Mouse (Mus musculus) testis, adult 2 months (tissue): ENCODE data around the gene Ccdc157. TPM values are rescaled to one million over a fixed set of nuclear protein-coding genes. Genes with fewer than 3 reads are reported as not detected.

Experiments
- H3K27ac ChIP-seq: fragments of 200-500 bp; 2 replicates; pipeline ENCODE4 v1.5.1; 2012; ENCODE audit warnings: low read depth, low read length; ENCODE audit not compliant: control insufficient read depth, insufficient read depth
- H3K27me3 ChIP-seq: fragments of 200-500 bp; 2 replicates; pipeline ENCODE4 v1.6.1; 2012; ENCODE audit warnings: mild to moderate bottlenecking, low read length, moderate library complexity; ENCODE audit not compliant: control insufficient read depth, insufficient read depth
- H3K36me3 ChIP-seq: fragments of 200-500 bp; 2 replicates; pipeline ENCODE4 v1.6.1; 2012; ENCODE audit warnings: mild to moderate bottlenecking, low read length; ENCODE audit not compliant: control insufficient read depth, insufficient read depth
- H3K4me1 ChIP-seq: fragments of 200-500 bp; 2 replicates; pipeline ENCODE4 v1.6.1; 2012; ENCODE audit warnings: low read length; ENCODE audit not compliant: control insufficient read depth, insufficient read depth
- H3K4me3 ChIP-seq: fragments of 200-500 bp; 2 replicates; pipeline ENCODE4 v1.5.1; 2012; ENCODE audit warnings: low read depth, mild to moderate bottlenecking, low read length, moderate library complexity, mixed read lengths; ENCODE audit not compliant: control insufficient read depth
- CTCF ChIP-seq: fragments of 200-500 bp; IDR thresholded peaks from 2 replicates; pipeline ENCODE4 v1.5.1; 2012; ENCODE audit warnings: low read depth, mild to moderate bottlenecking, inconsistent platforms, low read length, moderate library complexity; ENCODE audit not compliant: control insufficient read depth, insufficient read depth, insufficient replicate concordance
- POLR2A ChIP-seq: fragments of 200-500 bp; IDR thresholded peaks from 2 replicates; pipeline ENCODE4 v1.6.1; 2012; ENCODE audit warnings: low read depth, mild to moderate bottlenecking, inconsistent platforms, low read length, moderate library complexity; ENCODE audit not compliant: control insufficient read depth
- polyA plus RNA-seq: library from polyadenylated mRNA; depleted of rRNA; stranded (reverse); fragments of >200 nt; gene quantifications from 2 replicates; pipeline ENCODE4 v1.2.3, GENCODE M21; 2012

Ccdc157 gene
- polyA plus RNA-seq, 1 experiment, result 48.8 TPM

DNA sequence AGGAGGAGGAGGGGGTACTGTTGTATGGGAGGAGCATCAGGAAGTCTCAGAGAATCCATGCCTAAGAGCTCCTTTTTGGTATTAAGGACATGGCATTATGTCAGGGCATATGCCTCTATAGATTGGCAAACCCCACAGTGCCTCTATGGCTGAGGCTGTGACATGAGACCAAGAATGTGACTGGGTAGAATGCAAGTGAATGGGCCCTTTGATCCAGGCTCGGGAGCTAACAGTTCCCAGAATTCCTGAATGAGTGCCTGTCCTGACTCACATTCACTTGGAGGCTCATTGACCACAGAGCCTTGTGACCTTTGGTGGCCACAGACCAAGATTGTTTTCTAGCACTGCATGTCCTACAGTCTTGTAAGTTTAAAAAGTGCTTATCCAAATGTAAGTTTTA lies 22.0 kb upstream of the Ccdc157 start:
- no peak overlapping the region for H3K4me3 ChIP-seq
- no peak for TF ChIP-seq CTCF
- no peak for TF ChIP-seq POLR2A
- no peak overlapping the region for H3K27ac ChIP-seq
- no peaks in the 10 kb centered on the region for H3K4me1 ChIP-seq
- H3K36me3 ChIP-seq, result peaks cover 2% of the 10 kb centered on the region
- H3K27me3 ChIP-seq, result no peaks in the 10 kb centered on the region

DNA sequence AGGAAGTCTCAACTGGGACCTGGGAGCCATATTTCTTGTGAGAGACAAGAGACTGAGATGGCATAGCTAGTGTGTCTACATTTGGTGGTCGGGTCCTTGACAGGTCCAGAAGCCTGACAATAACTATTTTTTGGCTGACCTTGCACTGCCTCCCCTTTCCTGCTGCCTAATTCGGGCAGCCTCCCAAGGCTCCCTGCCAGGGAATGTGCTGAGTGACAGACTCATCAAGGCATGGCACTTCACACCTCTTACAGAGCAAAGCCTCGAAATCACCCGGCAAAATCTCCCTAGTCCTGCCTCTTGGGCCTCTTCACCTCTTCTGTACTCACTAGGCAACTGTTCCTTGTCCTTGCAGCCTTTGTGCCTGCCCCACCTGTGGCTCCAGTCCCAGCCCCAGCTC lies 17.6 kb upstream of the Ccdc157 start:
- no peak for TF ChIP-seq CTCF
- no peak for TF ChIP-seq POLR2A
- Histone ChIP-seq H3K4me1 (no peaks in the 10 kb centered on the region), H3K4me3 (no peak overlapping the region), H3K27ac (no peak overlapping the region), H3K27me3 (no peaks in the 10 kb centered on the region), H3K36me3 (peaks cover 5% of the 10 kb centered on the region)

GRCm38 (mm10) chr11:4174586-4174985 lies 14.5 kb upstream of the Ccdc157 start:
- Histone ChIP-seq H3K4me1 (no peaks in the 10 kb centered on the region), H3K27ac (no peak overlapping the region), H3K4me3 (no peak overlapping the region), H3K27me3 (no peaks in the 10 kb centered on the region), H3K36me3 (peaks cover 5% of the 10 kb centered on the region)
- TF ChIP-seq CTCF (no peak), POLR2A (no peak)

GRCm38 (mm10) chr11:4166467-4167090 lies 6.5 kb upstream of the Ccdc157 start:
- H3K27ac ChIP-seq, result no peak overlapping the region
- no peaks in the 10 kb centered on the region for H3K4me1 ChIP-seq
- TF ChIP-seq POLR2A (no peak), CTCF (no peak)
- no peaks in the 10 kb centered on the region for H3K27me3 ChIP-seq
- H3K36me3 ChIP-seq, result peaks cover 2% of the 10 kb centered on the region
- H3K4me3 ChIP-seq, result no peak overlapping the region

DNA sequence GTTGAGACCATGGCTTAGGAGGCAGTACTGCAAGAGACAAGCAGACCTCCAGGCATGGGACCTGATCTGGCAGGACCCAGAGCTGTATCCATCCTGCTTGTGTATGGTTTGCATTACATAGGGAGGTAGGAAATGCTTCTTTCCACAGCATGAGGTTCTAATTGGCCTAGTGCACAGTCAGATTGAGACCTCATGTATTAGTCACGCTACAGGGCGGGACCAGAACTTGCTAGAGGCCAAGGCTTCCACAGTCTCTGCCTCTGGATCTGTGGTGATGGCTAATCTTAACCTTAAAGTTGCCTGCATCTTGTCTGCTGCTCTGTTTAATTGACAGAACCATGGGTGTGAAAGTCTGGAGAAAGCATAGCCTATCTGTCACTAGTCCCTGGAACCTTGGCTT lies 4.6 kb upstream of the Ccdc157 start:
- no peak overlapping the region for H3K27ac ChIP-seq
- TF ChIP-seq CTCF (no peak), POLR2A (no peak)
- no peaks in the 10 kb centered on the region for H3K27me3 ChIP-seq
- peaks cover 2% of the 10 kb centered on the region; the same call in 1 of the 2 replicates for H3K4me1 ChIP-seq
- no peak overlapping the region for H3K4me3 ChIP-seq
- peaks cover 2% of the 10 kb centered on the region for H3K36me3 ChIP-seq

DNA sequence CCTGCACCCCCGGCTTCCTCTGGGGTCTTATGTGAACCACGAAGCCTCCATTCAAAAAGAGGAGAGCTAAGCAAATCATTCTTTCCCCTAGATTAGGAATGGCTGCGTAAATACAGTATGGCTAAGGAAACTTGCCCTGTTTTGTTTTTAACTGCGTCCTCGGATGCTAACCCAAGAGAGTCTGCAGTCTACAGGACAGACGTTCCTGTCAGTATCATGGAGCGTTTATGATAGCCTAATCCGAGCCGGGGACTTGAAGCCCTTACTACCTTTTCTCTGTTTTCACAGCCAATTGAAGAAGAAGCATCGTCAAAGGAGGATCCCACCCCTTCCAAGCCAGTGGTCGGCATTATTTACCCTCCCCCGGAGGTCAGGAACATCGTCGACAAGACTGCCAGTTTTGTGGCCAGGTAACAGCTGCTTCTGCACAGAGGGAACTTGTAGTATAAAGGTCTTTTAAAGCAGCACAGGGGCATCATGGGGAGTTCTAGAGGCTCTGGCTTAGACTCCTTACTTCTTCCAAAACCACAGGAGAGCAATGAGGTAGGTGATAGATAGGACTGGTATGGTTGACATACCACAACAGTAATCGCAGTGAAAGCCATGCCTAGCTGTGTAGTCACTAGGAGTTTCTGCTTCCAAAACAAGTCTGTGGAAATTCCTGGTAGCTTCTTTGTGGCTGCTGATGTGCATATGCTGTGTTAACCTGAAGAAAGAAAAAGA lies 826 bp upstream of the Ccdc157 start:
- Histone ChIP-seq H3K4me3 (peak overlapping the region; percentile 96), H3K27me3 (no peaks in the 10 kb centered on the region), H3K4me1 (peaks cover 2% of the 10 kb centered on the region; the same call in 1 of the 2 replicates), H3K27ac (peak overlapping the region; percentile 95), H3K36me3 (no peaks in the 10 kb centered on the region; the same call in 1 of the 2 replicates)
- no peak for TF ChIP-seq POLR2A
- TF ChIP-seq CTCF, result no peak

DNA sequence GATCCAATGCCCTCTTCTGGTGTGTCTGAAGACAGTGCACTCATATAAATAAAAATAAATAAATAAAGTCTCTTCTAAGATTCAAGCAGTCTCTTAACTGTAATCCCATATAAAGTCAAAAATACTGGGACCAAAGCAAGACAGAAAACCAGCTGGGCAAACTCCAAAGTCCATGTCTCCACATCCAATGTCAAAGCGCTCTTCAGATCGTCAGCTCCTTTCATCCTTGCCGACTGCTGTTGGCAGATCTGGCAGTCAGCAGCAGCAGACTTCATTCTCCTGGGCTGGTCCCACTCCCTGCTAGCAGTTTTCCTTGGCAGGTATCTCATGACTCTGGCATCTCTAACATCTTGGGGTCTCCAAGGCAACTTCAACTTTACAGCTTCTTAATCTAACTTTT lies 1.4 kb downstream of the Ccdc157 start:
- Histone ChIP-seq H3K4me3 (peak overlapping the region; percentile 96), H3K36me3 (no peaks in the 10 kb centered on the region; the same call in 1 of the 2 replicates), H3K27me3 (no peaks in the 10 kb centered on the region), H3K27ac (no peak overlapping the region), H3K4me1 (peaks cover 2% of the 10 kb centered on the region; the same call in 1 of the 2 replicates)
- TF ChIP-seq POLR2A, result no peak
- TF ChIP-seq CTCF, result no peak

GRCm38 (mm10) chr11:4155641-4156040 lies 4.5 kb downstream of the Ccdc157 start:
- H3K27me3 ChIP-seq, result no peaks in the 10 kb centered on the region
- no peak for TF ChIP-seq CTCF
- no peak for TF ChIP-seq POLR2A
- H3K27ac ChIP-seq, result no peak overlapping the region
- no peaks in the 10 kb centered on the region; the same call in 1 of the 2 replicates for H3K4me1 ChIP-seq
- no peaks in the 10 kb centered on the region; the same call in 1 of the 2 replicates for H3K36me3 ChIP-seq
- H3K4me3 ChIP-seq, result no peak overlapping the region
